Mouse (Mus musculus) forebrain, embryonic 15.5 days (tissue): ENCODE data around the gene Mtnr1a. TPM values are rescaled to one million over a fixed set of nuclear protein-coding genes. Genes with fewer than 3 reads are reported as not detected.

Experiments used
- ATAC-seq: fragments of 200-750 bp; cut with Nextera tagmentation; replicated peaks from 2 replicates; pipeline ENCODE4 v1.8.0; 2017; ENCODE audit warnings: mild to moderate bottlenecking, moderate TSS enrichment, moderate library complexity
- H3K27ac ChIP-seq: fragments of 300-500 bp; sonication (generic); replicated peaks from 2 replicates; pipeline ENCODE4 v1.5.1; 2015; ENCODE audit warnings: mild to moderate bottlenecking, inconsistent platforms
- H3K27me3 ChIP-seq: fragments of 300-500 bp; sonication (generic); 2 replicates; pipeline ENCODE4 v1.6.1; 2015; ENCODE audit warnings: inconsistent platforms
- H3K36me3 ChIP-seq: fragments of 300-500 bp; sonication (generic); 2 replicates; pipeline ENCODE4 v1.6.1; 2015; ENCODE audit warnings: mild to moderate bottlenecking, inconsistent platforms
- H3K4me1 ChIP-seq: fragments of 300-500 bp; sonication (generic); 2 replicates; pipeline ENCODE4 v1.6.1; 2015; ENCODE audit warnings: inconsistent platforms
- H3K4me2 ChIP-seq: fragments of 300-500 bp; sonication (generic); replicated peaks from 2 replicates; pipeline ENCODE4 v1.6.1; 2015; ENCODE audit warnings: mild to moderate bottlenecking, inconsistent platforms
- H3K4me3 ChIP-seq: fragments of 300-500 bp; sonication (generic); 2 replicates; pipeline ENCODE4 v1.5.1; 2015; ENCODE audit warnings: mild to moderate bottlenecking, inconsistent platforms
- H3K9ac ChIP-seq: fragments of 300-500 bp; sonication (generic); replicated peaks from 2 replicates; pipeline ENCODE4 v1.6.1; 2015; ENCODE audit warnings: mild to moderate bottlenecking, inconsistent platforms
- H3K9me3 ChIP-seq: fragments of 300-500 bp; sonication (generic); 2 replicates; pipeline ENCODE4 v1.6.1; 2016; ENCODE audit warnings: inconsistent platforms
- WGBS: fragments of 180-500 bp; shearing (Covaris S2); methylation state at CpG from one replicate; pipeline ENCODE4 v1.1.7; 2015; ENCODE audit warnings: mixed read lengths; 5-methylcytosine and 5-hydroxymethylcytosine counted together
- polyA plus RNA-seq: library from polyadenylated mRNA; unstranded; fragments of >200 nt; fragmentation: Nextera tagmentation; extraction: Ambion mirVana; gene quantifications from 2 replicates; pipeline ENCODE4 v1.2.1, GENCODE M21; 2015

Gene Mtnr1a
- 0.15 TPM in 1 of 2 replicates, not detected in the other for polyA plus RNA-seq

GRCm38 (mm10) chr8:45068759-45069386 lies at the start of gene Mtnr1a:
Mtnr1a (plus strand) TSS chr8:45069137.
- H3K36me3 ChIP-seq: no peaks in the 10 kb centered on the region
- H3K4me2 ChIP-seq: peak within 1 kb of the TSS; percentile 73
- no peak within 1 kb of the TSS for H3K27ac ChIP-seq
- 5% methylated on average over 29 of the region's 29 CpGs for WGBS
- no peaks in the 10 kb centered on the region for H3K27me3 ChIP-seq
- no peaks in the 10 kb centered on the region for H3K9me3 ChIP-seq
- peak; percentile 89 for ATAC-seq
- H3K4me3 ChIP-seq: peak within 1 kb of the TSS; percentile 39
- peaks cover 4% of the 10 kb centered on the region for H3K4me1 ChIP-seq
- peak within 1 kb of the TSS; percentile 45 for H3K9ac ChIP-seq

GRCm38 (mm10) chr8:45019241-45019640 lies 49.7 kb upstream of the Mtnr1a start:
- H3K27me3 ChIP-seq: no peaks in the 10 kb centered on the region
- 0 out of 2 replicates have a peak, but pooled peaks cover 6% of the 10 kb centered on the region for H3K4me1 ChIP-seq
- no peak overlapping the region for H3K4me2 ChIP-seq
- 72% methylated on average over 5 of the region's 5 CpGs for WGBS
- no peak overlapping the region for H3K4me3 ChIP-seq
- H3K9me3 ChIP-seq: no peaks in the 10 kb centered on the region
- peaks cover 15% of the 10 kb centered on the region for H3K36me3 ChIP-seq
- no peak for ATAC-seq
- no peak overlapping the region for H3K27ac ChIP-seq
- no peak overlapping the region for H3K9ac ChIP-seq

- no peak for ATAC-seq
- no peak overlapping the region for H3K27ac ChIP-seq
- H3K4me3 ChIP-seq: no peak overlapping the region
- no peaks in the 10 kb centered on the region for H3K9me3 ChIP-seq
- peaks cover 34% of the 10 kb centered on the region for H3K36me3 ChIP-seq
- 88% methylated on average over 5 of the region's 5 CpGs for WGBS
- no peaks in the 10 kb centered on the region for H3K27me3 ChIP-seq
- H3K4me2 ChIP-seq: no peak overlapping the region
- 0 out of 2 replicates have a peak, but pooled peaks cover 6% of the 10 kb centered on the region for H3K4me1 ChIP-seq
- H3K9ac ChIP-seq: no peak overlapping the region
Measured at GRCm38 (mm10) chr8:45021171-45021570, 47.8 kb upstream of the Mtnr1a start.

- no peaks in the 10 kb centered on the region for H3K9me3 ChIP-seq
- H3K27me3 ChIP-seq: no peaks in the 10 kb centered on the region
- H3K4me1 ChIP-seq: 0 out of 2 replicates have a peak, but pooled peaks cover 6% of the 10 kb centered on the region
- H3K9ac ChIP-seq: no peak overlapping the region
- no peak for ATAC-seq
- peak overlapping the region; percentile 8; the same call in 1 of the 2 replicates for H3K4me2 ChIP-seq
- WGBS: 84% methylated on average over 21 of the region's 21 CpGs
- peaks cover 41% of the 10 kb centered on the region for H3K36me3 ChIP-seq
- no peak overlapping the region for H3K4me3 ChIP-seq
- peak overlapping the region; percentile 25; the same call in 1 of the 2 replicates for H3K27ac ChIP-seq
Measured at GRCm38 (mm10) chr8:45021911-45022665, 46.8 kb upstream of the Mtnr1a start.

GRCm38 (mm10) chr8:45028081-45028497 lies 40.8 kb upstream of the Mtnr1a start:
- ATAC-seq: no peak
- no peaks in the 10 kb centered on the region for H3K4me1 ChIP-seq
- 84% methylated on average over 6 of the region's 6 CpGs for WGBS
- no peak overlapping the region for H3K9ac ChIP-seq
- no peaks in the 10 kb centered on the region for H3K9me3 ChIP-seq
- H3K4me3 ChIP-seq: no peak overlapping the region
- H3K27me3 ChIP-seq: no peaks in the 10 kb centered on the region
- H3K4me2 ChIP-seq: no peak overlapping the region
- H3K36me3 ChIP-seq: peaks cover 60% of the 10 kb centered on the region
- no peak overlapping the region for H3K27ac ChIP-seq

- WGBS: 80% methylated on average over 15 of the region's 15 CpGs
- H3K36me3 ChIP-seq: peaks cover 46% of the 10 kb centered on the region
- no peaks in the 10 kb centered on the region for H3K4me1 ChIP-seq
- no peaks in the 10 kb centered on the region for H3K9me3 ChIP-seq
- H3K4me2 ChIP-seq: no peak overlapping the region
- H3K27ac ChIP-seq: no peak overlapping the region
- no peak overlapping the region for H3K9ac ChIP-seq
- ATAC-seq: no peak
- H3K27me3 ChIP-seq: no peaks in the 10 kb centered on the region
- H3K4me3 ChIP-seq: no peak overlapping the region
Measured at GRCm38 (mm10) chr8:45038350-45038749, 30.6 kb upstream of the Mtnr1a start.

- Histone ChIP-seq H3K4me3 (no peak overlapping the region), H3K9ac (no peak overlapping the region), H3K36me3 (peaks cover 28% of the 10 kb centered on the region), H3K9me3 (no peaks in the 10 kb centered on the region), H3K27ac (no peak overlapping the region), H3K27me3 (no peaks in the 10 kb centered on the region), H3K4me1 (no peaks in the 10 kb centered on the region), H3K4me2 (no peak overlapping the region)
- 95% methylated on average over 26 of the region's 26 CpGs for WGBS
- ATAC-seq: no peak
Measured at GRCm38 (mm10) chr8:45044160-45044559, 24.8 kb upstream of the Mtnr1a start.

GRCm38 (mm10) chr8:45050451-45050850 lies 18.5 kb upstream of the Mtnr1a start:
- Histone ChIP-seq H3K36me3 (peaks cover 18% of the 10 kb centered on the region), H3K4me3 (no peak overlapping the region), H3K9me3 (no peaks in the 10 kb centered on the region), H3K4me1 (no peaks in the 10 kb centered on the region), H3K4me2 (no peak overlapping the region), H3K27ac (no peak overlapping the region), H3K27me3 (no peaks in the 10 kb centered on the region), H3K9ac (no peak overlapping the region)
- whole genome bisulfite sequencing: 87% methylated on average over 8 of the region's 8 CpGs
- ATAC-seq: no peak

GRCm38 (mm10) chr8:45051236-45051635 lies 17.7 kb upstream of the Mtnr1a start:
- Histone ChIP-seq H3K36me3 (peaks cover 18% of the 10 kb centered on the region), H3K27ac (no peak overlapping the region), H3K4me2 (no peak overlapping the region), H3K9me3 (no peaks in the 10 kb centered on the region), H3K9ac (no peak overlapping the region), H3K4me1 (no peaks in the 10 kb centered on the region), H3K4me3 (no peak overlapping the region), H3K27me3 (no peaks in the 10 kb centered on the region)
- ATAC-seq: no peak
- 95% methylated on average over 30 of the region's 30 CpGs for WGBS

GRCm38 (mm10) chr8:45052205-45052604 lies 16.7 kb upstream of the Mtnr1a start:
- 0 out of 2 replicates have a peak, but pooled peaks have one; percentile 51 for ATAC-seq
- peaks cover 18% of the 10 kb centered on the region for H3K36me3 ChIP-seq

GRCm38 (mm10) chr8:45052618-45053017 lies 16.3 kb upstream of the Mtnr1a start:
- 92% methylated on average over 9 of the region's 9 CpGs for WGBS
- Histone ChIP-seq H3K9ac (no peak overlapping the region), H3K9me3 (no peaks in the 10 kb centered on the region), H3K4me2 (no peak overlapping the region), H3K27ac (no peak overlapping the region), H3K36me3 (peaks cover 18% of the 10 kb centered on the region), H3K4me3 (no peak overlapping the region), H3K27me3 (no peaks in the 10 kb centered on the region), H3K4me1 (no peaks in the 10 kb centered on the region)
- ATAC-seq: no peak

More at GRCm38 (mm10) chr8:45052205-45052604, 16.7 kb upstream of the Mtnr1a start:
- Histone ChIP-seq H3K4me3 (no peak overlapping the region), H3K27ac (no peak overlapping the region), H3K9ac (no peak overlapping the region), H3K4me1 (no peaks in the 10 kb centered on the region), H3K4me2 (no peak overlapping the region), H3K9me3 (no peaks in the 10 kb centered on the region), H3K27me3 (no peaks in the 10 kb centered on the region)
- WGBS: 81% methylated on average over 1 of the region's 1 CpGs

GRCm38 (mm10) chr8:45055500-45055899 lies 13.4 kb upstream of the Mtnr1a start:
- H3K27me3 ChIP-seq: no peaks in the 10 kb centered on the region
- H3K4me3 ChIP-seq: no peak overlapping the region
- no peak overlapping the region for H3K4me2 ChIP-seq
- no peaks in the 10 kb centered on the region for H3K9me3 ChIP-seq
- peaks cover 15% of the 10 kb centered on the region for H3K36me3 ChIP-seq
- no peak for ATAC-seq
- no peaks in the 10 kb centered on the region for H3K4me1 ChIP-seq
- H3K9ac ChIP-seq: no peak overlapping the region
- WGBS: 95% methylated on average over 3 of the region's 3 CpGs
- no peak overlapping the region for H3K27ac ChIP-seq
